8 mouse cellular contexts compared by ENCODE assay signal in genomic region chr17:36058362-36058761, GRCm38 (mm10). TPM values are rescaled to one million over a fixed set of nuclear protein-coding genes. Genes with fewer than 3 reads are reported as not detected.
"Had no signal": no experiment of that assay in that cellular context is flagged by ENCODE, and none has a peak within 500 bp of the region (broad histone marks: within the 10 kb centered on the region; RNA-seq: fewer than 3 reads in every experiment).

Gene Gm11127, minus strand, starts transcription at chr17:36058371.

RNA-seq across cellular contexts. Expression of gene Gm11127, which starts in this region (rescaled TPM):
- polyA plus RNA-seq: hindbrain, embryonic 16.5 days; limb, embryonic 11.5 days; limb, embryonic 15.5 days; liver, embryonic 12.5 days; lung, embryonic 14.5 days; midbrain, embryonic 11.5 days; midbrain, embryonic 15.5 days; neural tube, embryonic 13.5 days had no signal
